Mouse (Mus musculus) ovary, postnatal 36 days (tissue): Measurements from ENCODE around the gene Cox7c.
"Not testable (repeated sequence)": the region's sequence is repeated elsewhere in the genome, so short reads cannot be mapped to it uniquely, and the experiment has no call there.

ENCODE experiments used
- DNase-seq: peaks from one replicate; pipeline ENCODE4 v3.0.0; 2022; ENCODE audit warnings: low spot score, mixed read lengths

Cox7c gene

GRCm38 (mm10) chr13:86046254-86046951 lies at the start of gene Cox7c:
Cox7c (minus strand) TSS chr13:86046904.
- peak; percentile 77 for DNase-seq

GRCm38 (mm10) chr13:86068011-86068724 lies 21.5 kb upstream of the Cox7c start:
- DNase-seq, result no peak

- no peak for DNase-seq
These were observed 20.8 kb upstream of the Cox7c start for GRCm38 (mm10) chr13:86067508-86067907.

GRCm38 (mm10) chr13:86054091-86054490 lies 7.4 kb upstream of the Cox7c start:
- not testable (repeated sequence) for DNase-seq

- DNase-seq, result no peak
These were observed 41.6 kb downstream of the Cox7c start for GRCm38 (mm10) chr13:86004907-86005675.
